ENCODE assay signal across 8 mouse cellular contexts in genomic region chr7:114580426-114580825, GRCm38 (mm10). TPM values are rescaled to one million over a fixed set of nuclear protein-coding genes. Genes with fewer than 3 reads are reported as not detected.
DNase-seq lines count a peak whose midpoint lies in the region; ATAC-seq lines count a peak whose summit lies in the region.

No protein-coding gene starts in this region.

- no peak overlapping the region for H3K4me3 ChIP-seq in heart, embryonic 12.5 days
- no peak overlapping the region for H3K4me3 ChIP-seq in forebrain, embryonic 16.5 days (replicated peaks; ENCODE audit: low read length)

- no peak overlapping the region for H3K9ac ChIP-seq in heart, embryonic 12.5 days
- H3K9ac ChIP-seq in forebrain, embryonic 16.5 days (replicated peaks; ENCODE audit: low read depth, low read length) = no peak overlapping the region

- no peaks in the 10 kb centered on the region for H3K27me3 ChIP-seq in heart, embryonic 12.5 days (replicated peaks)
- no peaks in the 10 kb centered on the region for H3K27me3 ChIP-seq in forebrain, embryonic 16.5 days (replicated peaks; ENCODE audit: control insufficient read depth, insufficient read depth, low read length)

- H3K4me2 ChIP-seq in heart, embryonic 12.5 days = no peak overlapping the region
- H3K4me2 ChIP-seq in forebrain, embryonic 16.5 days (ENCODE audit: low read length) = no peak overlapping the region

- ATAC-seq in heart, embryonic 12.5 days (ENCODE audit: insufficient number of reproducible peaks, low FRiP score) = no peak
- ATAC-seq in forebrain, embryonic 16.5 days = peak; percentile 52; the same call in 1 of the 2 replicates

- no peaks in the 10 kb centered on the region for H3K36me3 ChIP-seq in heart, embryonic 12.5 days
- H3K36me3 ChIP-seq in forebrain, embryonic 16.5 days (ENCODE audit: control insufficient read depth, insufficient read depth) = no peaks in the 10 kb centered on the region

- WGBS in heart, embryonic 12.5 days = 3% methylated on average over 4 of the region's 4 CpGs
- 1% methylated on average over 4 of the region's 4 CpGs for WGBS in forebrain, embryonic 16.5 days
- WGBS in large intestine, adult 2 months = 4% methylated on average over 4 of the region's 4 CpGs

- H3K9me3 ChIP-seq in heart, embryonic 12.5 days (replicated peaks) = no peaks in the 10 kb centered on the region
- no peaks in the 10 kb centered on the region for H3K9me3 ChIP-seq in forebrain, embryonic 16.5 days (ENCODE audit: control insufficient read depth, low read length)

- no peak overlapping the region for H3K27ac ChIP-seq in heart, embryonic 12.5 days (ENCODE audit: poor library complexity, severe bottlenecking)
- no peak overlapping the region for H3K27ac ChIP-seq in forebrain, embryonic 16.5 days (ENCODE audit: low read length)

- DNase-seq in heart, adult 18-20 months = peak; percentile 41 to 78
- DNase-seq in B cell, adult 2 months = peak; percentile 51 to 59
- peak; percentile 68 for DNase-seq in adrenal gland, postnatal 14 days
- peak; percentile 21 for DNase-seq in large intestine, adult 2 months (ENCODE audit: low read depth, low spot score)
- DNase-seq in lung, postnatal 25 days (ENCODE audit: low spot score) = peak; percentile 35
- DNase-seq in thymus, postnatal 4 days = peak; percentile 67

- H3K4me1 ChIP-seq in heart, embryonic 12.5 days (replicated peaks) = no peaks in the 10 kb centered on the region
- no peaks in the 10 kb centered on the region for H3K4me1 ChIP-seq in forebrain, embryonic 16.5 days (replicated peaks; ENCODE audit: control insufficient read depth, insufficient read depth, low read length)

RNA-seq across cellular contexts. Expression of gene Cyp2r1, which starts 17.7 kb away (rescaled TPM):
- under 1 TPM; 0.85 to 0.89 TPM for total RNA-seq in heart, adult 18-20 months (2021)
- polyA plus RNA-seq in heart, embryonic 12.5 days (2016; fragmentation: Nextera tagmentation; extraction: Ambion mirVana) = 2.0 and 2.3 TPM in 2 replicates
- 1.8 and 2.6 TPM in 2 replicates for total RNA-seq in adrenal gland, postnatal 14 days (2021)
- polyA plus RNA-seq in forebrain, embryonic 16.5 days (2015; fragmentation: Nextera tagmentation; extraction: Ambion mirVana) = 0.76 and 1.3 TPM in 2 replicates
- polyA plus RNA-seq in large intestine, adult 2 months (2012; rRNA removed) = 0.47 and 0.50 TPM in 2 replicates

RNA-seq across cellular contexts. Expression of gene Calca, which starts 55.7 kb away (rescaled TPM):
- total RNA-seq in heart, adult 18-20 months (2021) = not detected
- polyA plus RNA-seq in heart, embryonic 12.5 days (2016; fragmentation: Nextera tagmentation; extraction: Ambion mirVana) = 6.5 and 7.4 TPM in 2 replicates
- total RNA-seq in adrenal gland, postnatal 14 days (2021) = not detected in 2 replicates
- polyA plus RNA-seq in forebrain, embryonic 16.5 days (2015; fragmentation: Nextera tagmentation; extraction: Ambion mirVana) = 1.2 and 1.5 TPM in 2 replicates
- not detected in 2 replicates for polyA plus RNA-seq in large intestine, adult 2 months (2012; rRNA removed)
